Mouse (Mus musculus): ENCODE data around the gene Triobp.
A peak's percentile ranks its signal among the peaks of the same experiment; 100 is the strongest.

The Triobp gene

DNA sequence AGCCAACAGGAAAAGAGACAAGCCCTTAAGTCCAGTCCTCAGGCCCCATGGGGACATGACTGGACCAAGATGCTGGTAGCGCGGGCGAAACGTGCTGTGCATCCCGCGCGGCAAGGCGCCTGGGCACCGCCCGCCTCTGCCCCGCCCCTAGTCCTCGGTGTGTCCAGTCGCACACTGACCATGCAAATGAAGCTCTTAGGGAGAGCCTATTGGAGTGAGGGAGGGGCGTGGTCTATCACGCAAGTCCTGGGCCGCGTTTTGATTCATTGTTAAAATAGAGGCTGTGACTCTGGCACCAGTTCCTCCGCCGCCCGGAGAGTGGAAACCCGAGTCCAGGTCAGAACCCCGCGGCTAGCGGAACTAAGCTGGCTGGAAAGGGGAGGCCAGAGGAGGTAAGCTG, at the start of gene Triobp:
TSS of gene Triobp (plus strand) at position 68 of the 400 bp plus-strand sequence.
- DNase-seq (ENCODE audit: low spot score in 2 of 2), result peak; percentile 89 to 91

- DNase-seq (ENCODE audit: low spot score in 2 of 2), result no peak
Measured at GRCm38 (mm10) chr15:78898507-78899001, 49.0 kb upstream of the Triobp start.

GRCm38 (mm10) chr15:78899409-78899739, 48.1 kb upstream of the Triobp start, which contains the start of gene Gm49510:
Gene Gm49510, plus strand, starts transcription at chr15:78899667.
- no peak for DNase-seq (ENCODE audit: low spot score in 2 of 2)

GRCm38 (mm10) chr15:78899740-78900584, 47.6 kb upstream of the Triobp start, which contains the start of gene Sh3bp1:
Gene Sh3bp1, plus strand, starts transcription at chr15:78899768.
- peak; percentile 60 to 65 for DNase-seq (ENCODE audit: low spot score in 2 of 2)

GRCm38 (mm10) chr15:78900585-78901421, 46.7 kb upstream of the Triobp start:
- DNase-seq (ENCODE audit: low spot score in 2 of 2), result no peak

GRCm38 (mm10) chr15:78901422-78901789, 46.1 kb upstream of the Triobp start:
- DNase-seq (ENCODE audit: low spot score in 2 of 2), result no peak

DNA sequence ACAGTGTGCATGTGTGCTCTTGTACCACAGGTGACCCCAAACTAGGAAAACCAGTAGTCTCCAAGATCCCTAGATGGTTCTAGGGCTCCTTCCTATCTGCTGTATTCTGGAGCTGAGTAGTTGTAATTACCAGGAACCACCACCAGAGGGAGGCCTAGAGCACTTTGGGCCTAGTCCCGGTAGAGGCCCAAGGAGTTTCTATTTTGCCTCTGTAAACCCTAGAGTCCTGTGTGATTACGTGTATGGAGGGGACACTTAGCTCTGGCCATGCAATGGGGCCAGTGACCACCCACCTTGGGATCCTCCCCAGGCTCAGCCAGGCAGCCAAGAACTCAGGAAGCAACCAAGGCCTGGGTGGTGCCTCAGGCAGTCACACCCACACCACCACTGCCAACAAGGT, 44.3 kb upstream of the Triobp start:
- peak; percentile 71 to 78 for DNase-seq (ENCODE audit: low spot score in 2 of 2)

GRCm38 (mm10) chr15:78908399-78908798, 39.1 kb upstream of the Triobp start:
- DNase-seq (ENCODE audit: low spot score in 2 of 2), result no peak

DNA sequence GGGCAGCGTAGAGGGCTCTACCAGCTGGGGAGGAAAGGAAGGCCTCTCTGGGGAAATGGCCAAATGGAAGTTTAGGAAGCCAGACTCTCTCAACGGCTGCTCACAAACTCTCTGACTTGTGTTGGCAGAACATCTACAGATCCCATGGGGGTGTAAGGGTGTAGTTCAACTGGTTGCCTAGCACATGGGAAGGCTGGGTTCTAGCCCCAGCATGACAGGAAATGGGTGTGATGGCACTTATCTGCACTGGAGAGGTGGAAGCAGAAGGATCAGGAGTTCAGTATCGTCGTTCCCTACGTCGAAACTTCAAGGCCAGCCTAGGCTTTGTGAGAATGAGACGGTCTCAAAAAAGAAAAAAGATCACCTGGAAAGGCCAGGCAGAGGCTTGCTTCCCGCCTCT, 38.5 kb upstream of the Triobp start:
- DNase-seq (ENCODE audit: low spot score in 2 of 2), result no peak

GRCm38 (mm10) chr15:78912040-78912439, 35.5 kb upstream of the Triobp start:
- no peak for DNase-seq (ENCODE audit: low spot score in 2 of 2)

- DNase-seq (ENCODE audit: low spot score in 2 of 2), result peak; percentile 89
Measured at GRCm38 (mm10) chr15:78913632-78914090, 33.9 kb upstream of the Triobp start, which contains the start of gene Pdxp. Gene Pdxp, plus strand, starts transcription at chr15:78913919.

GRCm38 (mm10) chr15:78914091-78914822, 33.3 kb upstream of the Triobp start:
- DNase-seq (ENCODE audit: low spot score in 2 of 2), result no peak

- no peak for DNase-seq (ENCODE audit: low spot score in 2 of 2)
Measured at GRCm38 (mm10) chr15:78914823-78915659, 32.5 kb upstream of the Triobp start.

- DNase-seq (ENCODE audit: low spot score in 2 of 2), result peak; percentile 74 to 79
Measured at GRCm38 (mm10) chr15:78915660-78916017, 31.9 kb upstream of the Triobp start.

- DNase-seq (ENCODE audit: low spot score in 2 of 2), result no peak
Measured at GRCm38 (mm10) chr15:78916052-78916826, 31.3 kb upstream of the Triobp start.

DNA sequence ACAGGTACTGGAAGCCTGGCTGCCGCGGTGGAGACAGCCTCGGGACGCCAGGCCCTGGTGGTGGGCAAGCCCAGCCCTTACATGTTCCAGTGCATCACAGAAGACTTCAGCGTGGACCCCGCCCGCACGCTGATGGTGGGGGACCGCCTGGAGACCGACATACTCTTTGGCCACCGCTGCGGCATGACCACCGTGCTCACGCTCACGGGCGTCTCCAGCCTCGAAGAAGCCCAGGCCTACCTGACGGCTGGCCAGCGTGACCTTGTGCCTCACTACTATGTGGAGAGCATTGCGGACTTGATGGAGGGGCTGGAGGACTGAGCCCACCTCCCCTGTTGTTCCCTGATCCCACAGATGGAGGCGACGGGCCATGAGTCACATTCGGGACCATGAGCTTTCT, 29.4 kb upstream of the Triobp start:
- DNase-seq (ENCODE audit: low spot score in 2 of 2), result no peak

DNA sequence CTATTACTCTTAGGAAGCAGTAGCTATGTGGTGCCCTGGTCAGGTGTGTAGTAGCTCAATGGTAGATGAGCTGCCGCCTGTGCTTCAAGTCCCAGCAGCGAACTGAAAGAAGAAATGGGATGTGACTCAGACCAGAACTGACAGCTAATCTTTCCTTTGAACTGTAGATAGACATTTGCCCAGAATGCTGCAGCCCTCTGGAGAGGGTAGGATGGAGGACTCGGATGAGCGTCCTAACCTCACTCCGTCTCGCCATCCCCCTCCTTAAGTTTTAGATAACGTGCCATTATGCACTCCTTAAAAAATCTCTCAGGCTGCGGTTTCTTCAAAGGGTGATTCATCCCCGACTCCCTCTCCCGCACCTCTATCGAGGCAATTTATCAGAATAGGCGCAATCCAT, 27.6 kb upstream of the Triobp start:
- DNase-seq (ENCODE audit: low spot score in 2 of 2), result no peak

- DNase-seq (ENCODE audit: low spot score in 2 of 2), result no peak
Measured at GRCm38 (mm10) chr15:78922700-78923099, 24.8 kb upstream of the Triobp start.

DNA sequence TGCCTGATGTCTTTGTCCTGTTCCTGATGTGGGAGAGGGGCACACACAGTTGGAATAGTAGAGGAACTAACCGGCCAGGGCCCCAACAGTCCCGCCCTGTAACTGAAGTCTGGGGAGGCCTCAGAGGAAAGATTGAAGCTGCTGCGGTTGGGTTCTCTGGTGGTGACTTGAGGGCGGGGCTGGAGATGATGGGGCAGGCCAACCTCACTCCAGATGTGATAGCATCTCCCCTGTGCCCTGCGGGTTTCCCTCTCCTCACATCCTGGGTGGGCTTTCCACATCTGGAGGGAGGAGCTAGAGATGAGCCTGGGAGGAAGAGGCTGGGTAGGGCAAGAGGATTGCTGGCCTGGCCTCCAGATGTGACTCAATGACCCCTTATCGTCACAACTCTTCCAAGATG, 23.9 kb upstream of the Triobp start:
- DNase-seq (ENCODE audit: low spot score in 2 of 2), result no peak

DNA sequence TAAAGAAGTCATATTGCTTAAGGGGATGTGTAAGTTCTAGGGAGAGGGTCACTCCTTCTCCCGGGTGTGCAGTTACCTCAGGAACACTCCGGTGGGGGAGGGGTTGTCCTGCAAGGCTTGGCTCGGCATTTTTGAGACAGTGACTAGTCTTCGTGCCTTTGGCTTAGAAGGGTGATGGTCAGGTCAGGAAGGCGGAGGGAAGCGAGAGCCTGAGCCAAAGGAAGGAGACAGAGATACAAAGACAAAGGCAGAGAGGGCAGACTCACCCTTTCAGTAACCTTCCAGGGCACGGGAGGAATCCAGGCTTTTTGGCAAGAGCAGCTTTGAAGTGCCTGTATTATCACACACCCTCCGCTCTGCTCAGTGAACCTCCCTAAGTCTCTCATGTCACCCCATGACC, 22.4 kb upstream of the Triobp start:
- DNase-seq (ENCODE audit: low spot score in 2 of 2), result no peak
